Mouse (Mus musculus): Measurements from ENCODE around the gene Speer4c. TPM values are rescaled to one million over a fixed set of nuclear protein-coding genes. Genes with fewer than 3 reads are reported as not detected.
"Not testable (repeated sequence)": the region's sequence is repeated elsewhere in the genome, so short reads cannot be mapped to it uniquely, and the experiment has no call there.

The Speer4c gene
- polyA plus RNA-seq (2015; fragmentation: Nextera tagmentation; extraction: Ambion mirVana): not detected in 2 replicates

DNA sequence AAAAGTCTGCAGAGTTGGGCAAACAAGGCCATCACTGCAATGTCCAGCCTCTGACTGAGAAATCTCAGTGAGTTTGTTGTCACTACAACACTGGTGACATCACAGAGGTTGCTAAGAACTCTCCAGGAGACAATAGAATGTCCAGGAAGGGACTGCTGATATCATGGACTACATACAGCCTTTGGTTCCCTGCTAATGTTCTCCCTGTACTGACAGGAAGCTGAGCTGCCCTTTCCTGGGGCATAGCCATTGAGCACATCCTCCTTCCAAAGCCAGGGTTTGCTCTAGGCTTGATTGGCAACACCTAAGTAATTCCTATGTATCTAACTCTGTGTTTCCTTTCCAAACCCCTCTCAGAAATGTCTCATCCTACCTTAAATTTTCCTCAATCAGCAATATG lies at the start of gene Speer4c:
Gene Speer4c (minus strand): TSS at position 101 of the 400 bp plus-strand sequence.
- ATAC-seq (replicated peaks); H3K4me2 ChIP-seq (replicated peaks); H3K9me3 ChIP-seq; H3K27me3 ChIP-seq; H3K4me3 ChIP-seq; H3K9ac ChIP-seq (replicated peaks); H3K36me3 ChIP-seq; H3K4me1 ChIP-seq; H3K27ac ChIP-seq (replicated peaks): not testable (repeated sequence)

DNA sequence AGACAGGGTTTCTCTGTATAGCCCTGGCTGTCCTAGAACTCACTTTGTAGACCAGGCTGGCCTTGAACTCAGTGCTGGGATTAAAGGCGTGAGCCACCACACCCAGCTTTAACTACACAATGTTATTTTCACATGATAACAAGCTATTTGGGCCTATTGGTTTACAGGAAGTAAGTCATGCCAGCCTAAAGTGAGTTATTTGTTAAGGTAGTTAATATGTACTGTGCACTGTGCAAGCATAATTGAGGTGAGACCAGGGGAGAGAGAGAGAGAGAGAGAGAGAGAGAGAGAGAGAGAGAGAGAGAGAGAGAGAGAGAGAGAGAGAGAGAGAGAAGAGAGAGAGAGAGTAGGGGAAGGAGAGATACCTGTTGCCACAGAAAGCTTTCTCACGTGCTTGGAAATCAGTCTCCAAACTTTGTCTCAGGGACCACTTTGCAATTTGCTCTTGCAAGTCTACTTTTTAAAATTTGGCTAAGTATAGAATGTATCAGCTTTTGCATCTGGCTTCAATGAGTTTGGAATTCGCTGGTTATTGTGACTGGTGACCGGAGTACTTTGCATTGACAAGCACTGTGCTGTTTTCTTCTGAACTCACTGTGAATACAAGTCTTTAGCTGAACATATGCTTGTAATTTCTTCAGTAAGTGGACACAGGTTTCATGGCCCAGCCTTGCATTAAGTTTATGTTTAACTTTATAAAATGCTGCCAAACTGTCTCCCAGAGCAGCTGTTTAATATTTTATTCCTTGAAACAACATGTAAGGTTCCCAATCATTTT lies 33.6 kb upstream of the Speer4c start:
- Histone ChIP-seq H3K4me2 (replicated peaks) (no peak overlapping the region), H3K4me1 (no peaks in the 10 kb centered on the region), H3K9ac (replicated peaks) (no peak overlapping the region), H3K4me3 (no peak overlapping the region), H3K27me3 (no peaks in the 10 kb centered on the region), H3K27ac (replicated peaks) (no peak overlapping the region), H3K36me3 (no peaks in the 10 kb centered on the region), H3K9me3 (no peaks in the 10 kb centered on the region)
- no peak for ATAC-seq (replicated peaks)
- WGBS: 83% methylated on average over 4 of the region's 4 CpGs

DNA sequence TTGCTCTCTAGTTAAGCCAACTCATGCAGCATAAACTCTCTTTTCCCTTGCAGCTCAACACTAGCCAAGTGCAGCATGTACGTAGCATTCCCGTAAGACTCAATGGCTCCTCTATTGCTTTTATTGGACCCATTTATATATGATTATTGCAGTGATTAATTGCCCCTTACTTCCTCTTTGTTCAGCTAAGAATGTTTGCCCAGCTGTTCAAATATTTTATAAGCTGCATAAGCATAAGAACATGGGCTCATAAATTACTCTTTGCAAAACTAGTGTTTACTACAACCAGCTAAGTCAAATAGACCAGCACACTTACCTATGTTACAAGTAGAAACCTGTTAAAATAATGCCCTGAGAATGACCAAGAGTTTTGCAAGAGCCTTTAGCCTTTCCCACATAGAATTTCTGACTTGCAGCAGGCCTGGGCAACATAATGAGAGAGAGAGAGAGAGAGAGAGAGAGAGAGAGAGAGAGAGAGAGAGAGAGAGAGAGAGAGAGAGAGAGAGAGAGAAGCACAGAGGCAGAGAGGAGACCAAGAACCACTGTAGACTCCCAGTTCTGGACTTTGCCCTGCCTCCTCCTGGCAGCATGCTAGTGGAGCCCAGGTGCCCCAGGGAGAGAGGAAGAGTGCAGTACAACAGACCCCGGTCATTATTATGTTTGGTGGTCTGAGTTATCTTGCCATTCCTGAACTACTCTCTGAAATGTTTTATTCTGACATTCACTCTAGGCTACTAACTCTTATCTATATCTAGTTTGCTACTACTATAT lies 20.2 kb upstream of the Speer4c start:
- ATAC-seq (replicated peaks): no peak
- 75% methylated on average over 3 of the region's 3 CpGs for WGBS

DNA sequence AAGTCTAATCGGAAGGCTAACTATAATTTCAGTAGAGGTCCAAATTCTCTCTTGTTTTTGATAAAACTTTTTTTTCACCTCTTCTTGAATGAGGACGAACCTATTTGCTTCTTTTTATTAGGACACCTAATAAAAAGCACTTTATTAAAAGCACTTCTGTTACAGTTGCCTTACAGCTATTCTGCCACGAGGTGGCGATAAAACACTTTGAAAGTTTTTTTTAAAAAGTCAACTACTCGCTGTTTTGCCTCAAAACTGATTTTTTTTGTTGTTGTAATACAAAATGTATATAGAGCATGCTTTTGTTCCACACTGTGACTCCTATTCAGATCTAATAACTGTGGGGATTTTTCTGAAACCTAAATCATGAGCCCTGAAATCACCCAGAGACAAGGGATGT lies 11.2 kb downstream of the Speer4c start:
- not testable (repeated sequence) for H3K36me3 ChIP-seq; H3K27me3 ChIP-seq; H3K4me3 ChIP-seq; H3K4me1 ChIP-seq; ATAC-seq (replicated peaks); H3K27ac ChIP-seq (replicated peaks); H3K9ac ChIP-seq (replicated peaks); H3K9me3 ChIP-seq; H3K4me2 ChIP-seq (replicated peaks)
- 26% methylated on average over 5 of the region's 5 CpGs for WGBS

More for the DNA sequence above, 20.2 kb upstream of the Speer4c start:
- Histone ChIP-seq H3K9ac (replicated peaks) (no peak overlapping the region), H3K9me3 (no peaks in the 10 kb centered on the region), H3K4me1 (no peaks in the 10 kb centered on the region), H3K4me2 (replicated peaks) (no peak overlapping the region), H3K27ac (replicated peaks) (no peak overlapping the region), H3K4me3 (no peak overlapping the region), H3K36me3 (no peaks in the 10 kb centered on the region), H3K27me3 (no peaks in the 10 kb centered on the region)

DNA sequence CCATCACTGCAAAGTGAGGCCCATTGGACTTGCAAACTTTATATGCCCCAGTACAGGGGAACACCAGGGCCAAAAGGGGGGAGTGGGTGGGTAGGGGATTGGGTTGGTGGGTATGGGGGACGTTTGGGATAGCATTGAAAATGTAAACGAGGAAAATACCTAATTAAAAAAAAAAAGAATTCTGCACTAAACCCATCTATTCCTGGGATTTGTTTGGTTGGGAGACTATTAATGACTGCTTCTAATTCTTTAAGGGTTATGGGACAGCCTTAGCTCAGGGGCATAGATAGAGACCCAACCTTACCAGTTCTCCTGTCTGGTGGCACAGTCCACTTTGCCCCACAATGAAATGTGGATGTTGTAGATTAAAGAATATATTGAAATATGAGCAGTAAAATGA lies 16.4 kb downstream of the Speer4c start:
- H3K36me3 ChIP-seq; H3K27ac ChIP-seq (replicated peaks); H3K4me3 ChIP-seq; H3K27me3 ChIP-seq; ATAC-seq (replicated peaks); H3K4me2 ChIP-seq (replicated peaks); H3K9ac ChIP-seq (replicated peaks); H3K4me1 ChIP-seq: not testable (repeated sequence)
- 28% methylated on average over 2 of the region's 2 CpGs for WGBS
- peaks cover 10% of the 10 kb centered on the region for H3K9me3 ChIP-seq

DNA sequence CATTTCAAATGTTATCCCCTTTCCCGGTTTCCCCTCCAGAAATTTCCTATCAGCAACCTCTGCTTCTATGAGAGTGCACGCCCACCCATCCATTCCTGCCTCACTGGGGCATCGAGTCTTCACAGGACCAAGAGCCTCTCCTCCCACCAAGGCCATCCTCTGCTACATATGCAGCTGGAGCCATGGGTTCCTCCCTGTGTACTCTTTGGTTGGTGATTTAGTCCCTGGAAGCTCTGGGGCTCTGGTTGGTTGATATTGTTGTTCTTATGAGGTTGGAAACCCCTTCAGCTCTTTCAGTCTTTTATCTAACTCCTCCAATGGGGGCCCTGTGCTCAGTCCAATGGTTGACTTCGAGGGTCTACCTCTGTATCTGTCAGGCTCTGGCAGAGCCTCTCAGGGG lies 22.2 kb downstream of the Speer4c start:
- H3K4me2 ChIP-seq (replicated peaks); H3K36me3 ChIP-seq; H3K4me3 ChIP-seq; H3K4me1 ChIP-seq; H3K27me3 ChIP-seq; H3K27ac ChIP-seq (replicated peaks); H3K9ac ChIP-seq (replicated peaks); ATAC-seq (replicated peaks): not testable (repeated sequence)
- WGBS: 81% methylated on average over 4 of the region's 4 CpGs
- H3K9me3 ChIP-seq: peaks cover 27% of the 10 kb centered on the region

DNA sequence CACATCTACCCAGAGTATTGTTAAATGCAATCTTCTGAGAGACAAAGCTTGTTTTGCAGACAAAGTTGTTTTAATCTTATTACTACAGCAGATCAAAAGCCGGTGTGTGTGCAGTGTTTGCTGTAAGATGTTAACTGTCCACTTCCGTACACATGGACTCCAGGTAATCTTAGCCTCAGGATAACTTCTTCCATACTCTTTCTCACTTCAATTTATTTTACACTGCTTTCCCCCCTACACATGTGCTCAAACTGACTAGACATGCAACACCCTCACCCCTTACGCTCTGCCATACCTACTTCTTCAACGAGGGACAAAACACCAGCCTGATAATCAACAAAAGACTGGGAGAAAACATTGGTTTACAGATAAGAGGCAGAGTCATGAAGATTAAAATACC lies 23.2 kb downstream of the Speer4c start:
- not testable (repeated sequence) for H3K4me2 ChIP-seq (replicated peaks); H3K27me3 ChIP-seq; H3K4me3 ChIP-seq; H3K4me1 ChIP-seq; ATAC-seq (replicated peaks); H3K36me3 ChIP-seq; H3K27ac ChIP-seq (replicated peaks); H3K9ac ChIP-seq (replicated peaks)
- WGBS: 81% methylated on average over 4 of the region's 4 CpGs
- peaks cover 27% of the 10 kb centered on the region for H3K9me3 ChIP-seq

DNA sequence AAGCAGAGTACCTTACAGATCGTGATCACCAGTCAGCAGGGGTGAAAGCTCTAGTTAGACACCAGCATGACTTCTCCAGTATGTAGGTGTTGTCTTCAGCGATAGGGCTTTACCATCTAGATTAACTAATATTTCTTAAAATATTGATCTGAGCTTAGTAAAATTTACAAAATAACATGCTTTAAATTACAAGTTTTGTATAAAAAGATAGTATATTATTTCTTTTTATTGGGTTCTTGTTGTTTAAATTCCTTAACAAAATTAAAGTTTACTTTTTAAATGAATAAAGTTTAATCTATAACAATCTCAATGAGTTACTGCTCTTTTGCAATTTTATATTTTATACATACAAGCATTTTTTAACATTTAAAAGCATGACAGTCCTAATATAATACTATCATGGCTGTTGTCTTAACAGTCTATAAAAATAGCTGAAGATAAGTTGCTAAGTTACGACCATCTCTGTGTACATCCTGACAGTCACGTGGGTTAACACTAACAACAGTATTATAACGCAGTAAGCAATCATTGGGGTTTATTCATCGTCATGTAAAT lies 24.3 kb downstream of the Speer4c start:
- H3K4me1 ChIP-seq; H3K27ac ChIP-seq (replicated peaks); H3K9ac ChIP-seq (replicated peaks); H3K4me3 ChIP-seq; H3K27me3 ChIP-seq; H3K4me2 ChIP-seq (replicated peaks); H3K36me3 ChIP-seq: not testable (repeated sequence)
- ATAC-seq (replicated peaks): peak; percentile 90
- 69% methylated on average over 6 of the region's 6 CpGs for WGBS
- peaks cover 35% of the 10 kb centered on the region for H3K9me3 ChIP-seq

DNA sequence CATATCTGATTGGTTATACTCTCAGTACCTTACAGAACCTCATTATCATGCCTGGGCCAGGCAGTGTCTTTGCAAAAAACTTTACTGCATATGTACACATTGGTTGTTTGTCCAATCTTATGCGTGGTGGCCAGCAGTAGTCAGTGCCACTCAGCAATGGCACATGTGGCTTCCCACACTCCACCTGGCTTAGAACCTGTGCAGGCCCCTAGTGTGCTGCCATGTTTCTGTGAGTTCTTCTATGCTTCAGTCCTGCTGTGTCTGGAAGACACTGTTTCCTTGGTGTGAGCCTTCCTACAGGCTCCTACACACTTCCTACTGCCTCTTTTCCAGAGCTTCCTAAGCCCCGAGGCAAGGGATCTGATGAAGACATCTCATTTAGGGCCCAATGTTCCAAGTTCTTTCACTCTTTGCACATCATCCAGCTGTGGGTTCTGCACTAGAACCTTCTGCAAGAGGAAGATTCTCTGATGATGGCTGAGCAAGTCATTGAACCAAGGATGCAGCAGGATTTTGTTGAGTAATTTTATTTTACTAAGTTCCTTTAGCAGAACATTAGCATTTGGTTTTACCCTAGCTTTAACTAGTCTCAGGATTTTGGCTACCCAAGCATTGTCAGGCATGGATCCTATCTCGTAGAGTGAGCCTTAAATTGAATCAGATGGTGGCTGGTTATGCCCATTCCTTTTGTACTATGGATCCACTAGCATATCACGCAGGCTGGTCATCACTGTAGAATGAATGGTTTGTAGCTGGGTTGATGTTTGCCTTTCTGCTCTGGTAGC lies 25.0 kb downstream of the Speer4c start:
- not testable (repeated sequence) for H3K4me3 ChIP-seq; H3K4me1 ChIP-seq; H3K9ac ChIP-seq (replicated peaks); H3K4me2 ChIP-seq (replicated peaks); H3K27ac ChIP-seq (replicated peaks); H3K27me3 ChIP-seq; H3K36me3 ChIP-seq
- WGBS: 65% methylated on average over 4 of the region's 4 CpGs
- H3K9me3 ChIP-seq: peaks cover 37% of the 10 kb centered on the region
- ATAC-seq (replicated peaks): peak; percentile 83

DNA sequence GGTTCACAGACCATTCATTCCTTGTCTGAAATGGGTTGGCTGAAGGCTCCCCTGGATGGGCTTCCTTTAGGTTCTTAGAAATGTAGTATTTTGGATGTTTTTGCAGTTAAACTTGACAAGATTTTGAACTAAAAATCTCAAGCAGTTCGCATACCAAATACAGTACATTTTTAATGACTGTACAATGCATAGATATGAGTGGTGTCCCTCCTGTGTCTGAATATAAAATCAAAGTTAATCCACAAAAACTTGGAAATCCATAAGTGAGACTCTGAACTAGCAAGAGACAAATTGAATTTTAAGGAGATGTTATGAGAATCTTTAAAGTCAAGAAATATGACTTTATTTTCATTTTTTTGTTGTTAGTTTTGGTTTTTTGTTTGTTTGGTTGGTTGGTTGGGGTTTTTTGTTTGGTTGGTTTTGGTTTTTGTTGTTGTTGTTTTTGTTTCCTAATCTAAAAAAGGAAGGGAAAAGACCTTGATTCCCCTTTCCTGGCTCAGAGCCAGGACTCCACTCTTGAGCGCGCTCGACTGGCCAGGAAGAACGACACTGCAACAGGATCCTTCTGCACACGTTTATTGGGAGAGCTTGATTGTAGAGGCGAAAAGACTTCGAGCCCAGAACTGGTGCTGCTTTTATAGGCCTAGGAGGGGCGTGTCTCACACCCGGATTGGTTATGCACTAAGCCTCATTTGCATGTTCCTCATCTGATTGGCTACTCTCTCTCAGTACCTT lies 32.6 kb downstream of the Speer4c start:
- 79% methylated on average over 8 of the region's 10 CpGs for WGBS
- not testable (repeated sequence) for H3K27ac ChIP-seq (replicated peaks); H3K9ac ChIP-seq (replicated peaks); H3K4me1 ChIP-seq; H3K27me3 ChIP-seq; H3K4me3 ChIP-seq; H3K36me3 ChIP-seq; H3K4me2 ChIP-seq (replicated peaks)
- ATAC-seq (replicated peaks): peak; percentile 61; the same call in 1 of the 2 replicates
- H3K9me3 ChIP-seq: peaks cover 20% of the 10 kb centered on the region
